18 mouse cellular contexts compared by ENCODE assay signal in genomic region chr14:75180551-75180978, GRCm38 (mm10). TPM values are rescaled to one million over a fixed set of nuclear protein-coding genes. Genes with fewer than 3 reads are reported as not detected.
DNase-seq lines count a peak whose midpoint lies in the region; ATAC-seq and TF ChIP-seq lines count a peak whose summit lies in the region.
"Had no signal": no experiment of that assay in that cellular context is flagged by ENCODE, and none has a peak within 500 bp of the region (broad histone marks: within the 10 kb centered on the region; RNA-seq: fewer than 3 reads in every experiment).

No protein-coding gene starts in this region.

- TF ChIP-seq EP300 in CH12.LX (IDR thresholded peaks at IDR 0.05; ENCODE audit: low read length): peak; percentile 34; the same call in 1 of the 2 replicates

- H3K4me2 ChIP-seq in CH12.LX (ENCODE audit: insufficient read depth, low read depth, poor library complexity, severe bottlenecking): peak overlapping the region; percentile 93
- peak overlapping the region; percentile 41 for H3K4me2 ChIP-seq in liver, embryonic 13.5 days
- H3K4me2 ChIP-seq: embryonic facial prominence, embryonic 13.5 days; limb, embryonic 12.5 days; midbrain, embryonic 13.5 days had no signal

- peaks cover 61% of the 10 kb centered on the region for H3K79me2 ChIP-seq in CH12.LX (replicated peaks; ENCODE audit: control insufficient read depth, extremely low read depth, insufficient read depth, poor library complexity, severe bottlenecking)

- no peaks in the 10 kb centered on the region for H3K27me3 ChIP-seq in CH12.LX (replicated peaks)
- no peaks in the 10 kb centered on the region for H3K27me3 ChIP-seq in liver, embryonic 13.5 days
- H3K27me3 ChIP-seq: embryonic facial prominence, embryonic 13.5 days; limb, embryonic 12.5 days; midbrain, embryonic 13.5 days had no signal

- no peak for ATAC-seq in CD4-positive, CD25-positive, alpha-beta regulatory T cell, adult 4 months
- no peak for ATAC-seq in liver, embryonic 13.5 days (ENCODE audit: low read depth)
- ATAC-seq: forebrain, postnatal 0 days; midbrain, embryonic 13.5 days had no signal

- H3K9ac ChIP-seq in CH12.LX (ENCODE audit: insufficient read depth, low read depth): peak overlapping the region; percentile 96
- no peak overlapping the region for H3K9ac ChIP-seq in liver, embryonic 13.5 days
- H3K9ac ChIP-seq: embryonic facial prominence, embryonic 13.5 days; forebrain, postnatal 0 days; limb, embryonic 12.5 days; midbrain, embryonic 13.5 days had no signal

- in situ Hi-C loops in CH12.LX (cut with MboI; ENCODE audit: low pct_ligation_motif_present, low pct_unique_long_range_greater_than_20kb, low sequenced_read_pairs): no loop called here

- H3K4me1 ChIP-seq in CH12.LX (ENCODE audit: control insufficient read depth in 1 of 2, insufficient read depth in 2 of 2): peaks cover 20 to 51% of the 10 kb centered on the region in 2 experiments
- peaks cover 67% of the 10 kb centered on the region for H3K4me1 ChIP-seq in liver, embryonic 13.5 days (replicated peaks)
- H3K4me1 ChIP-seq: limb, embryonic 12.5 days; midbrain, embryonic 13.5 days had no signal

- peak overlapping the region; percentile 99 for H3K27ac ChIP-seq in CH12.LX (ENCODE audit: insufficient read depth, low read depth)
- H3K27ac ChIP-seq in liver, embryonic 13.5 days: peak overlapping the region; percentile 92
- H3K27ac ChIP-seq: embryonic facial prominence, embryonic 13.5 days; layer of hippocampus, adult 2 months; limb, embryonic 12.5 days; midbrain, embryonic 13.5 days had no signal

- dilution Hi-C loops in CH12.LX (cut with MboI; ENCODE audit: extremely low pct_ligation_motif_present, extremely low pct_unique_long_range_greater_than_20kb, low sequenced_read_pairs): no loop called here

- H3K4me3 ChIP-seq in CH12.LX (replicated peaks in 1 of 3; ENCODE audit: low read depth in 2 of 3, low read length in 2 of 3, poor library complexity in 1 of 3): peak overlapping the region; percentile 12 to 72 (median 48)
- no peak overlapping the region for H3K4me3 ChIP-seq in liver, embryonic 13.5 days (replicated peaks)
- H3K4me3 ChIP-seq: embryonic facial prominence, embryonic 13.5 days; layer of hippocampus, adult 2 months; limb, embryonic 12.5 days; midbrain, embryonic 13.5 days had no signal

- no peak; the same call in 1 of the 2 replicates for TF ChIP-seq RAD21 in CH12.LX (IDR thresholded peaks at IDR 0.05; ENCODE audit: low read depth, low read length)

- no peaks in the 10 kb centered on the region for H3K9me3 ChIP-seq in CH12.LX (replicated peaks; ENCODE audit: low read length)
- H3K9me3 ChIP-seq in liver, embryonic 13.5 days (replicated peaks): no peaks in the 10 kb centered on the region
- H3K9me3 ChIP-seq: embryonic facial prominence, embryonic 13.5 days; limb, embryonic 12.5 days; midbrain, embryonic 13.5 days had no signal

- DNase-seq in CD4-positive, CD25-positive, alpha-beta regulatory T cell, adult 2 months (ENCODE audit: low read depth, low spot score): peak; percentile 57
- DNase-seq in CH12.LX (ENCODE audit: extremely low read depth): peak; percentile 64
- DNase-seq in liver, embryonic 13.5 days: no peak
- DNase-seq in skeletal muscle tissue, adult 2 months (ENCODE audit: low read depth, low spot score): peak; percentile 18
- no peak for DNase-seq in urinary bladder, postnatal 4 days (ENCODE audit: low spot score in 2 of 2)
- no peak for DNase-seq in cerebellum, adult 18-20 months
- no peak for DNase-seq in left cerebral cortex, adult 11 months (ENCODE audit: low spot score)
- DNase-seq: cerebellum, adult 9-11 months; forebrain, postnatal 0 days; kidney, adult 2 months had no signal

- no peak; the same call in none of the 2 replicates for TF ChIP-seq POLR2A in CH12.LX (IDR thresholded peaks at IDR 0.05; ENCODE audit: low read depth, low read length)

- TF ChIP-seq CTCF in CH12.LX (conservative IDR thresholded peaks at IDR 0.05 in 1 of 2, IDR thresholded peaks at IDR 0.05 in 1 of 2; ENCODE audit: low read depth in 2 of 2, low read length in 2 of 2): no peak

- peaks cover 0 to 20% of the 10 kb centered on the region in 2 experiments for H3K36me3 ChIP-seq in CH12.LX (replicated peaks in 1 of 2; ENCODE audit: control insufficient read depth in 1 of 2, insufficient read depth in 1 of 2, low read length in 1 of 2)
- no peaks in the 10 kb centered on the region for H3K36me3 ChIP-seq in liver, embryonic 13.5 days
- H3K36me3 ChIP-seq: embryonic facial prominence, embryonic 13.5 days; limb, embryonic 12.5 days; midbrain, embryonic 13.5 days had no signal

- 39% methylated on average over 8 of the region's 8 CpGs for WGBS in liver, embryonic 13.5 days (ENCODE audit: insufficient replicate concordance)

TF ChIP-seq in CH12.LX, 34 proteins besides CTCF, POLR2A, EP300 and RAD21:
- TF ChIP-seq E2F4 (IDR thresholded peaks at IDR 0.05; ENCODE audit: insufficient replicate concordance, low read depth, low read length) (no peak), USF2 (conservative IDR thresholded peaks at IDR 0.05; ENCODE audit: low read depth, low read length) (no peak), MXI1 (IDR thresholded peaks at IDR 0.05; ENCODE audit: low read depth, low read length) (0 out of 2 replicates have a peak, but pooled peaks have one; percentile 14), MEF2A (IDR thresholded peaks at IDR 0.05; ENCODE audit: borderline replicate concordance, low read depth, low read length) (no peak; the same call in 1 of the 2 replicates), MAFK (IDR thresholded peaks at IDR 0.05; ENCODE audit: insufficient replicate concordance, low read length) (no peak), RCOR1 (conservative IDR thresholded peaks at IDR 0.05; ENCODE audit: low read depth, low read length) (no peak), USF1 (IDR thresholded peaks at IDR 0.05; ENCODE audit: low read depth, low read length) (no peak), BHLHE40 (IDR thresholded peaks at IDR 0.05; ENCODE audit: low read depth, low read length) (peak; percentile 42; the same call in 1 of the 2 replicates), CHD1 (IDR thresholded peaks at IDR 0.05; ENCODE audit: low read depth, low read length) (0 out of 2 replicates have a peak, but pooled peaks have one; percentile 15), HCFC1 (IDR thresholded peaks at IDR 0.05; ENCODE audit: low read depth, low read length) (peak; percentile 17; the same call in 1 of the 2 replicates), SMC3 (IDR thresholded peaks at IDR 0.05; ENCODE audit: low read depth, low read length) (0 out of 2 replicates have a peak, but pooled peaks have one; percentile 5), TBP (conservative IDR thresholded peaks at IDR 0.05; ENCODE audit: low read depth, low read length) (0 out of 2 replicates have a peak, but pooled peaks have one; percentile 49), ELF1 (IDR thresholded peaks at IDR 0.05; ENCODE audit: low read depth, low read length) (no peak), CHD2 (IDR thresholded peaks at IDR 0.05; ENCODE audit: low read length) (peak; percentile 75), ETS1 (conservative IDR thresholded peaks at IDR 0.05; ENCODE audit: low read depth, low read length) (no peak; the same call in 1 of the 2 replicates), POLR2AphosphoS2 (IDR thresholded peaks at IDR 0.05; ENCODE audit: low read depth, low read length) (no peak; the same call in 1 of the 2 replicates), ZMIZ1 (IDR thresholded peaks at IDR 0.05; ENCODE audit: low read depth, low read length) (no peak), PAX5 (IDR thresholded peaks at IDR 0.05; ENCODE audit: low read length) (no peak), JUND (conservative IDR thresholded peaks at IDR 0.05; ENCODE audit: low read depth, low read length) (peak; percentile 48; the same call in 1 of the 2 replicates), GABPA (IDR thresholded peaks at IDR 0.05; ENCODE audit: insufficient replicate concordance, low read depth, low read length) (no peak), SIN3A (IDR thresholded peaks at IDR 0.05; ENCODE audit: low read length) (0 out of 2 replicates have a peak, but pooled peaks have one; percentile 68), TCF12 (IDR thresholded peaks at IDR 0.05; ENCODE audit: low read depth, low read length) (peak; percentile 41; the same call in 1 of the 2 replicates), ZKSCAN1 (IDR thresholded peaks at IDR 0.05; ENCODE audit: borderline replicate concordance, low read depth, low read length) (no peak), IRF4 (IDR thresholded peaks at IDR 0.05; ENCODE audit: low read depth, low read length) (peak; percentile 55; the same call in 1 of the 2 replicates), NELFE (IDR thresholded peaks at IDR 0.05; ENCODE audit: low read depth, low read length) (no peak), MYC (IDR thresholded peaks at IDR 0.05; ENCODE audit: low read depth, low read length) (0 out of 2 replicates have a peak, but pooled peaks have one; percentile 15), KAT2A (IDR thresholded peaks at IDR 0.05; ENCODE audit: insufficient replicate concordance, low read length) (no peak)

RNA-seq across cellular contexts. Expression of gene Lcp1, which starts 49.7 kb away (rescaled TPM):
- polyA plus RNA-seq in CD4-positive, CD25-positive, alpha-beta regulatory T cell, adult 4 months (2017; shearing (Covaris generic)): 1,000 to 10,000 TPM; 1,290 to 1,712 TPM
- 258 and 289 TPM in 2 replicates for total RNA-seq in CH12.LX (2012; rRNA removed)
- total RNA-seq in CH12.LX (2014; rRNA removed): 373 and 384 TPM in 2 replicates
- polyA plus RNA-seq in CH12.LX (2012; ENCODE audit: insufficient read length, low read depth): 777 and 805 TPM in 2 replicates
- 29.3 and 37.6 TPM in 2 replicates for polyA plus RNA-seq in liver, embryonic 13.5 days (2015; fragmentation: Nextera tagmentation; extraction: Ambion mirVana)

RNA-seq across cellular contexts. Expression of gene Lrrc63, which starts 49.9 kb away (rescaled TPM):
- not detected for polyA plus RNA-seq in CD4-positive, CD25-positive, alpha-beta regulatory T cell, adult 4 months (2017; shearing (Covaris generic))
- total RNA-seq in CH12.LX (2012; rRNA removed) (not detected in 2 replicates), CH12.LX (2014; rRNA removed) (0.15 TPM in 1 of 2 replicates, not detected in the other)
- not detected in 2 replicates for polyA plus RNA-seq in CH12.LX (2012; ENCODE audit: insufficient read length, low read depth)
- polyA plus RNA-seq in liver, embryonic 13.5 days (2015; fragmentation: Nextera tagmentation; extraction: Ambion mirVana): not detected in 2 replicates
- total RNA-seq: adrenal gland, postnatal 36 days; forebrain, postnatal 0 days; gastrocnemius, postnatal 4 days; layer of hippocampus, adult 2 months had no signal
- polyA plus RNA-seq: embryonic facial prominence, embryonic 13.5 days; forebrain, postnatal 0 days; kidney, adult 2 months; neural tube, embryonic 14.5 days had no signal

Comparison
In these comparisons a context has a peak if more than half of its experiments do, and no peak if none do; other contexts are left out.
1. DNase-seq: peak in CD4-positive, CD25-positive, alpha-beta regulatory T cell, adult 2 months (single experiment), CH12.LX (single experiment) and skeletal muscle tissue, adult 2 months (single experiment); none in liver, embryonic 13.5 days (single experiment), urinary bladder, postnatal 4 days (0 of 2), cerebellum, adult 18-20 months (0 of 2) and left cerebral cortex, adult 11 months (single experiment).
2. RNA of gene Lcp1, which starts 49.7 kb away (polyA plus RNA-seq): 1,290 to 1,712 TPM in CD4-positive, CD25-positive, alpha-beta regulatory T cell, adult 4 months and 777 to 805 TPM in CH12.LX; 29.3 to 37.6 TPM in liver, embryonic 13.5 days; every median in the first group is over 10 times any median in the second.